Mouse (Mus musculus) natural killer cell, adult 2 months (primary cell): Measurements from ENCODE around the gene 1810037I17Rik.

ENCODE experiments used
- DNase-seq, 2 experiments: peaks; one replicate each; pipeline ENCODE4 v3.0.0; 2022; ENCODE audit warnings: low spot score in 2 of 2

Gene 1810037I17Rik

GRCm38 (mm10) chr3:122924009-122924914 is at the start of gene 1810037I17Rik:
Gene 1810037I17Rik, plus strand, starts transcription at chr3:122924203.
- peak; percentile 90 to 93 for DNase-seq

DNA sequence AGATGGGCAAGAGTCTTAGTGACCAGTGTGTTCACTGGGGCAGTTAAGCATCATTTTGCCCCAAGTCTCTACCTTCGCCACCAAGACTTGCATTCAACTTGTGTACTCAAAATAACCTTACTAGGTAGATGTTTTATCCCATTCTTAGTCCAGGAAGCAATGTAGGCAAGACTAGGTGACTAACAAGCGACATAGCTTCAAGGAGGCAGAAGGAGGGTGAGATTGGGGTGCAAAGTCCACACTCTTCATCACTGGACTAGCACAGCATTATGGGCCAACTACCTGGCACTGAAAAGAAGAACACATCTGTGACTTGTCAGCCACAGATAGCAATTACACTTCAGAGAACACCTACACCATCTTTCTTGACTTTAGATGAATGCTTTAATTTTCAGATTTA is 47.1 kb upstream of the 1810037I17Rik start:
- no peak for DNase-seq

GRCm38 (mm10) chr3:122877543-122877942 is 46.5 kb upstream of the 1810037I17Rik start:
- DNase-seq, result no peak

DNA sequence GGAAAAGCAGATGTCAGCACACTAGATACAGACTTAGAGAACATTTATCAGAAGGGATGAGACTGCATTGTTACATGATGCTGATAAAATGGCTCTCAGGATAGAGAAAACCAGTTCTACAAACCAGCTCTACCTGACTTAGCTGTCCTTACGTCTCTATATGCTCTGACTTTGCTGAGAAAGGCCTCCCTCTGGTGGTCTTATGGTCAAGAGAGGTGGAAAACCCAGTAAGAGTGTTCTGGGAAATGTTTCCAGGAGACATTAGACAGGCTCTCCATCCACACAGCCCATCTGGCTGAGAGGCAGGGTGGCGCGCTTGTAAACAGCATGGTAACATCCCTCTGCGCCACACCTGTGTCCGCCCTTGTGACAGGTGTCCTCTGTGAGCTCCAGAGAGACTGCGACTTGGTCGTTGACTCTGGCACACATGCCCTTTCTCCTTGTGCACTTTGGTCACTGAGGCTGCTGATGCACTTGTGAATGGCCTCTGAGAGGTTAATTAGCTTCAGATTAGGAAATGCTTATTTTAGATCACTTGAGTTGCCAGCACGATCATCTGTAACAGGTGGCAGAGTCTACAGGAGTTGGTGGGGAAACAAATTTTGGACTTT is 45.2 kb upstream of the 1810037I17Rik start:
- DNase-seq, result no peak

- DNase-seq, result no peak
These were observed 36.3 kb upstream of the 1810037I17Rik start for GRCm38 (mm10) chr3:122887505-122888301.

GRCm38 (mm10) chr3:122888371-122888819 is 35.6 kb upstream of the 1810037I17Rik start:
- no peak for DNase-seq

DNA sequence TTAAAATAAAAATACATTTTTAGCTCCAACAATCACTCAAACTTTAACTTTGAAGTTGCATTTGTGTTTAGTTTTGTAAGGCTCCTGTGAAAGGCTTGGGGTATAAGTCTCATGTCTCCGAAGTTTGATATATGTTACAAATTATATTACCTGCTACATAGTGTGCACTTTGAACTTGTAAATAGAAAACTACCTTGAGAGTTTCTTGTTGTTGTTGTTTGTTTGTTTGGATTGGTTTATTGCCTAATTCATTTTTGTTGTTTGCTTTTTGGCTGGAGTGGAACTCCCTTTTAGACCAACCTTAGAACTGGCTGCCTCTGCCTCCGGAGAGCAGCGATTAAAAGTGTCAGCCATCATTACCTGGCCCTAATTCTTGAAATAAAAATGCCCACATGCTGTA is 29.2 kb upstream of the 1810037I17Rik start, which contains the start of gene Fabp2:
Gene Fabp2, plus strand, starts transcription at position 301 of the 400 bp plus-strand sequence.
- DNase-seq, result no peak

DNA sequence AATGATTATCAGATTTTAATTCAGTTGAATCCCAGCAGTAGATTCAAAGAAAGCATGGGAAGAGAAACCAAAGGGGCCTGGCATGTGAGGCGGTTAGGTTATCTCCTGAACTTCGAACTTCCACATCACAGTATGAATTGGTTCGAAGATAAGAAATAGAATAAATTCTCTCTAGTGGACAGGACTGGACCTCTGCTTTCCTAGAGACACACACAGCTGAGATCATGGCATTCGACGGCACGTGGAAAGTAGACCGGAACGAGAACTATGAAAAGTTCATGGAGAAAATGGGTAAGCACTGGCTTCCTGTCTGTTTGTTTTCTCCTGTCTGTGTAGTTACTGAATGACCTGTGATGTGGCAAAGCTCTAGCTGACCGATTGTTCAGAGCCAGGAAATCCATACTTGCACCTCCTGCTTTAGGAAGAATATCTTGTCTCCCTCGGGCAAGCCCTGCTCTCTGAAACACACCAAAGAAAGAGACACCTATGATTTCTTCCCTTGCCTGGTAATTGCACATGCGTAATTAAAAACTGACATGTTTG is 28.7 kb upstream of the 1810037I17Rik start:
- no peak for DNase-seq

DNA sequence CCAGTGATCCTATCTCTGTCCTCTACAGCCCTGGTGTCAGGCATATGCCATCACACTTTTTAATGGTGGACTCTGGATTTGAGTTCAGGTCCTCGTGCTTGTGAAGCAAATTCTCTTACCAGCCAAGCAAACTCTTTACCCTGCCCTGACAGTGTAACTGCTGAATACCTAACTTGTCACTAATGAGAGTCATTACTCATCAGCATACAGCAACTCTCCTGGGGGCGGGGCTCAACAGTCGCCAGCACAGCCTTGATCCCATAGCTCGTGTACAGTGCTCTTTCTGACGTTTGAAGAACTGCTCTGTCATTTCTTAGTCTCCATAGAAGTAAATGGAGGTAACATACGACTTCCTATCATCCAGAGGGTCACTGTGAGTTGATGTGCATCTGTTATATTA is 25.7 kb upstream of the 1810037I17Rik start:
- DNase-seq, result no peak

GRCm38 (mm10) chr3:122903746-122904433 is 20.1 kb upstream of the 1810037I17Rik start:
- DNase-seq, result no peak

DNA sequence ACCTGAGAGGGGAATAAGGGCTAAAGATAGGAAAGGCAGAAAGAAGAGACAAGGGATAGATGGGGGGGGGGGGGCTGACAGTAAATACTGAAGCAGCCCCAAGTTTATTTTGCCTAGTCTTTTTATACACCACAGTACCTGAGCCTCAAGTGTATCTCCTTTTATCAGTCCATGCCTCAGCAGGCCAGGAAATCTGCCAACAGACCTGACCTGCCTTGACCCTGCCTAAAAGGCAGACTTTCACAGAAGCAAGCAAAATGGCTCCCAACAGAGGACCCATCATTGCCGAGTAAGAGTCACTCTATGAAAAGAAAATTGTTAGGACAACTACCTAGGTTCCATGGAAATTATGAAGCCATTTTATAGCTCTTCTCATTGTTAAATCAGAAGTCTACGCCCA is 16.2 kb upstream of the 1810037I17Rik start:
- DNase-seq, result no peak

DNA sequence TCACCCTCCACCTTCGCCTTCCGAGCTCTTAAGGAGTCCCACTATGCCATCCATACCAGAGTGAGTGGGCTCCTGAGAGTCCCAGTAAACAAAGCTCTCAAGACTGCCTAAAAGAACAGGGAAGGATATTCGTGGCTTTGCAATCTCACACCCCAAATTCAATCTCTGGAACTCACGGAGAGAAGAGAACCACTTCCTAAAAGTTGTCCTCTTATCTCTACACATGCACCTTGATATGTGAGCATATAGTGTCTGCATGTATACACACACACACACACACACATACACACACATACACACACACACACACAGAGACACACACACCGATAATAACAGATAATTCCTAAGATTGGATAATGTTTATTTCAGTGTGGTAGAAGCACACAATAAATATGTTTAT is 8.5 kb upstream of the 1810037I17Rik start:
- no peak for DNase-seq

- DNase-seq, result no peak
These were observed 7.8 kb upstream of the 1810037I17Rik start for GRCm38 (mm10) chr3:122916191-122916680.

- DNase-seq, result no peak
These were observed 5.3 kb upstream of the 1810037I17Rik start for GRCm38 (mm10) chr3:122918672-122919071.

DNA sequence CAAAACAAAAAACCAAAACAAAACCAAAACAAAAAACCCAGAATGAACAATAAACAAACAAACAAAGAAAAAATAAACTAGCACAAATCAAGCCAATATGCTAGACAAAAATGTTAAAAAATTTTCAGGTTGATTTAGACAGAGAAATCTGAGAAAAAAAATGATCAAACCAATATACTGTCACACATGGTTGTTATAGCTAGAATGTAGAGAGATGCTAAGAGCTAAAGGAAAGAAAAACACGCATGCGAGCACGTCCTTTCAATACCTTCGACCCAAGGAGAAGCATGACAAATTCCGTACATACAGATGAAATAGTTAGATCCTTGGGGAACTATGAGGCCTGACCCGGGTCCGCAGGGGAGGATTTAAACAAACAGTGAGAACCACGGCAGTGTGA is 4.7 kb upstream of the 1810037I17Rik start, which contains the start of gene Gm10959:
Gene Gm10959, minus strand, starts transcription at position 101 of the 400 bp plus-strand sequence.
- DNase-seq, result no peak

DNA sequence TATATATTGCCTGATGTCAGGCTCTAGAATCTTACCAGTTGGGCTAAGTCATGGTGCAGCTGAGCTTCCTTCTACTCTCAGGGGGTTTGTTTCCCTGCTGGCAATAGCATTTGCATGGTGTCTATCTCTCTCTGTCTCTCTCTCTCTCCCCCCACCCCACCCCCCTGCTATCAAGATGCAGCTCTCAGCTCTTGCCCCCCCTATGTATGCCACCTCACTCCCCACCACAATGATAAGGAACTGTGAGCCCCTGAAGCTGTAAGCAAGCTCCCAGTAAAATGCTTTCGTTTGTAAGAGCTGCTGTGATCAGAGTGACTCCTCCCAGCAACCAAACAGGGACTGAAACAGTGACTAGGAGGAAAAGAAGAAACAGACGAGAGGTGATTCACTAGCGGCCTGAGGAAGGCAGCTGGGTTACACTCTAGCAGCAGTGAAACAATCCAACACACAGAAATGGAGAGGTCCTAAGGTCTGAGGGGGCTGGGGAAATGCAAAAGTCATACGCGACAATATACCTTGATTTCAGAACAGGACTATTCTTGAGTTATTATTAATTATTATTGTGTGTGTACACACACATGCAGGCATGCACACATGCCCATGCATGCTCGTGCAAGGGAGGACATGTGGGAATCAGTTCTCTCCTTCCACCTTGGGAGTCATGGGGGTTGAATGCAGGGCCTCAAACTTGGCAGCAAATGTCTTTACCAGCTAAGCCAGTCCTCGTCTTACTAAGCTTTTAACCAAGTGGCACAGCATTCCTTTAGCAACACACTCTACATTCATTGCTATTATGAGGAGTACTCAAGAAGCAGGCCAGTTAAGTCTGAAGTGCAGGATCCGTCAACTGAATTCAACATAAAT is 3.2 kb upstream of the 1810037I17Rik start:
- DNase-seq, result no peak

DNA sequence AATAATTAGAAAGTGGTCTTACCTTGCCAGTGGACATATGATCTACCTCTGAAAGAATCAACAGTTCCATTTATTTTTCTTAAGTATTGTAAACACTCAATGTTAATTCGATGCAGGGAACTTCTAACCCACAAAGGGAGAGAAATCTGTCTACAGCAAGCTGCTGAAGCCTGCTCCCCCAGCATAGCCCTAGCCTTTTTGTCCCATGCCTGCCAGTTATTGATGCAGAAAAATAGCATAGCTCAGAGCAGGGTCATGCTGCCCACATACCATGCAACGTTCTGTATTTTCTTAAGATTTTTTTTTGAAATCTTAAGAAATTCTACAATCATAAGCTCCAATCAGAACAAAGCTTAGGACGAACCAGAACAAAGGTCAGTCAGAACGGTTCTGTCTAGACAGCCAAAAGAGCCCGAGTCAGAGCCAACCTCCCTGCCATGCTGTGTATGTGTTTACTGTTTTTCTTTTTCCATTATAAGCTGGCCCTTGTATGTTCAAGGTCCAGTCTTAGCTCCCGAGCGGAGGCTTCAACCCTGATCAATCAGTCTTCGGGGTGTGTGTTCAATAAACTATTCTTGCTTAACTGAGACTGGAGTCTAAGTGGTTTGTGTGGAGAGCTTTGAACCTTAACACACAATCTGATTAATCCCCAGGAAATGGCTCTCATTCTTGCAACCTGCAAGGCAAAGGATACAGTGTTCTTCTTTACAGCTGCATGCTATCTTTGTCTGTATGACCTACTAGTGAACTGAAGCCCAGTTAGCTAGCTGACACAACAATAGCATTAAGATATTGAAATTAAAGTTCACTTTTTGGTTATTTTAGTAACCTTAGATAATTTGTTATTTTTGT is 2.1 kb upstream of the 1810037I17Rik start:
- no peak for DNase-seq

GRCm38 (mm10) chr3:122923147-122923546 is 856 bp upstream of the 1810037I17Rik start:
- DNase-seq, result no peak

DNA sequence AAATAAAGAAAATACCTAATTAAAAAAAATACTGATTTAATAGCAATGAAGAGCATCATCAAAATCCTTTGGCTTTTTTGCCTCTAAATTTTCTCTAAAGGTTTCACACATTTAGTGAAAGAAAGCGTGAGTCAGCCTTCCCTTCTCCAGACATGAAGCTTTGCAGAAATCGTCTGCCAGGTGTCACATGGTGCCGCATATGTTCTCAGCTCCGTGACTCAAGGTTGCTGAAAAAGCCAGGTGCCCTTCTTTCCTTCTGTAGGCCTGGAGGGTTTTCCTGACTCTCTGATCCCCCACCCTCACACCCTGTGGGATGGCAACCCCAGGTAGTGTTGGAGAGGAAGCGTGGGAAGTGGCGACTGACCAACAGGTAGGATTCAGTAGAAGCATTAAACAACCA is 5.7 kb downstream of the 1810037I17Rik start:
- no peak for DNase-seq
